Mouse (Mus musculus) lung, adult 2 months (tissue): ENCODE measurements around the gene H2-Aa. TPM values are rescaled to one million over a fixed set of nuclear protein-coding genes. Genes with fewer than 3 reads are reported as not detected.

Experiments used
- DNase-seq: peaks from one replicate; pipeline ENCODE4 v3.0.0; 2022
- H3K4me1 ChIP-seq: fragments of 200-500 bp; 2 replicates; pipeline ENCODE4 v1.6.1; 2011; ENCODE audit warnings: low read length; ENCODE audit not compliant: control insufficient read depth, insufficient read depth
- H3K4me3 ChIP-seq: fragments of 200-500 bp; replicated peaks from 2 replicates; pipeline ENCODE3; 2011; ENCODE audit warnings: low read depth, mild to moderate bottlenecking, control low read depth, low read length; ENCODE audit errors: extremely low read depth
- CTCF ChIP-seq: fragments of 200-500 bp; IDR thresholded peaks from 2 replicates; pipeline ENCODE4 v1.5.1; 2011; ENCODE audit warnings: mild to moderate bottlenecking, low read length, control low read depth; ENCODE audit not compliant: insufficient read depth
- POLR2A ChIP-seq: fragments of 200-500 bp; IDR thresholded peaks from 2 replicates; pipeline ENCODE4 v1.6.1; 2011; ENCODE audit warnings: low read depth, mild to moderate bottlenecking, control low read depth, low read length, borderline replicate concordance; ENCODE audit errors: extremely low read depth
- WGBS: fragments of 180-500 bp; shearing (Covaris S2); methylation state at CpG from one replicate; pipeline ENCODE4 v1.1.7; 2018; 5-methylcytosine and 5-hydroxymethylcytosine counted together
- polyA plus RNA-seq: library from polyadenylated mRNA; depleted of rRNA; stranded (reverse); fragments of >200 nt; gene quantifications from 2 replicates; pipeline ENCODE4 v1.2.3, GENCODE M21; 2012; rRNA removed

Gene H2-Aa
- polyA plus RNA-seq, 1 experiment = 544 TPM

DNA sequence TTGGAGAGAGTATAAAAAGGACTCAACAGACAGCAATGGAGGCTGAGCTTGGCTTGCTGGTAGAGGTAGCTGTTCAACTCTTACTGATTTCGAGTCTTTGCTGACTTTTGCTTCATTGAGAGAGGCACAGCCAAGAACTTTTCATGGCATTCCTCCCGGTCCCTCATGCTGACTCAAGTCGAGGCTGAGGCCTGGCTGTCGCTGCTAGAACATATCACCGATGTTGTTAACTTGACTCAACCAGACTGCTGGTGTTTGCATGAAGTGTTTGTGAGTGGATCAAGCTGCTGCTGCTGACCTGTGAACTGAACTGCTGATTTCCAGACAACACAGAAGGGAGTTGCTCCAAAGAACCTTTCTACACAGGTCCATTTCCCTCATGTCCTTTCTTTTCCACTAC, 50.9 kb downstream of the H2-Aa start:
- H3K4me3 ChIP-seq = no peak overlapping the region
- no peak for DNase-seq
- 69% methylated on average over 5 of the region's 5 CpGs for WGBS
- TF ChIP-seq POLR2A (no peak), CTCF (no peak)
- H3K4me1 ChIP-seq = peaks cover 6% of the 10 kb centered on the region; the same call in 1 of the 2 replicates

DNA sequence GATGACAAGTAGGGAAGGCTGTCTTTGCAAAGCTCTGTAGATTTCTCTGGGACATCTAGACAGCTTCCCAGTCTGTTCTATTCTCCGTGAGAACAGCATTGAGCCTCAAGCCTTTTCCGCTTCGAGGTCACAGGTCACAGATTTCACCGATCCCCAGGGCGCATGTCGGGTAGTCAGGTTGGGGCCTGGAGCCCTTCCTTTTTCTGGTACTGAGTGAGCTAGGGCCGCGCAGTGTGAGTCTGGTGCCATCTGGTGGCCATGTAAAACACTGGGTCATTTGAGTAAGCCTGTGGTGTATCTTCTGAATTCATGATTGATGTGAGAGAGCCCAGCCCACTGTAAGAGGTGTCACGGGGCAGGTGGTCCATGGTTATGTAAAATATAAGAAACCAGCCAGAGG, 52.7 kb downstream of the H2-Aa start:
- H3K4me1 ChIP-seq = peaks cover 6% of the 10 kb centered on the region; the same call in 1 of the 2 replicates
- WGBS = 20% methylated on average over 9 of the region's 9 CpGs
- no peak overlapping the region for H3K4me3 ChIP-seq
- peak; percentile 76 for DNase-seq
- TF ChIP-seq POLR2A (no peak), CTCF (peak; percentile 96)

Other genes with a start within 250 kb of the H2-Aa start
- gene Col11a2, start 248.4 kb downstream of the H2-Aa start, polyA plus RNA-seq = 1.0 and 1.3 TPM in 2 replicates
- 14.1 and 19.8 TPM in 2 replicates for gene H2-Oa, start 195.5 kb downstream of the H2-Aa start, polyA plus RNA-seq
- gene H2-DMa, start 168.3 kb downstream of the H2-Aa start, polyA plus RNA-seq = 109 and 118 TPM in 2 replicates
- 101 and 140 TPM in 2 replicates for gene Brd2, start 165.2 kb downstream of the H2-Aa start, polyA plus RNA-seq
- gene H2-DMb2, start 144.5 kb downstream of the H2-Aa start, polyA plus RNA-seq = 33.3 and 38.9 TPM in 2 replicates
- gene H2-DMb1, start 134.8 kb downstream of the H2-Aa start, polyA plus RNA-seq = 146 and 187 TPM in 2 replicates
- 45.1 and 46.3 TPM in 2 replicates for gene Tap1, start 100.3 kb downstream of the H2-Aa start, polyA plus RNA-seq
- gene Psmb9, start 100.1 kb downstream of the H2-Aa start, polyA plus RNA-seq = 83.8 and 99.1 TPM in 2 replicates
- gene Psmb8, start 90.1 kb downstream of the H2-Aa start, polyA plus RNA-seq = 112 and 130 TPM in 2 replicates
- gene Tap2, start 84.3 kb downstream of the H2-Aa start, polyA plus RNA-seq = 68.8 and 70.9 TPM in 2 replicates
- 18.8 and 34.6 TPM in 2 replicates for gene H2-Ob, start 48.9 kb downstream of the H2-Aa start, polyA plus RNA-seq
- 1,370 and 1,736 TPM in 2 replicates for gene H2-Ab1, start 30.1 kb downstream of the H2-Aa start, polyA plus RNA-seq
- 256 and 285 TPM in 2 replicates for gene H2-Eb1, start 18.0 kb upstream of the H2-Aa start, polyA plus RNA-seq
- 0.63 and 1.2 TPM in 2 replicates for gene H2-Eb2, start 37.8 kb upstream of the H2-Aa start, polyA plus RNA-seq
- 0.37 and 0.78 TPM in 2 replicates for gene Btnl2, start 67.0 kb upstream of the H2-Aa start, polyA plus RNA-seq
- 0.06 and 0.07 TPM in 2 replicates for gene Btnl1, start 89.3 kb upstream of the H2-Aa start, polyA plus RNA-seq
- 0.49 and 0.75 TPM in 2 replicates for gene BC051142, start 111.0 kb upstream of the H2-Aa start, polyA plus RNA-seq
- gene Btnl4, start 189.5 kb upstream of the H2-Aa start, polyA plus RNA-seq = 0.08 TPM in 1 of 2 replicates, not detected in the other
- 0.15 TPM in 1 of 2 replicates, not detected in the other for gene Btnl6, start 229.5 kb upstream of the H2-Aa start, polyA plus RNA-seq